Mouse (Mus musculus) left cerebral cortex, postnatal 25 days (tissue): ENCODE measurements around the gene Chd9. TPM values are rescaled to one million over a fixed set of nuclear protein-coding genes. Genes with fewer than 3 reads are reported as not detected.

ENCODE experiments used
- DNase-seq, 2 experiments: peaks; one replicate each; pipeline ENCODE4 v3.0.0; 2022; ENCODE audit warnings: low spot score in 2 of 2, mixed read lengths in 1 of 2
- intact Hi-C: fragments of 180-260 bp; cut with DNase I; formaldehyde crosslinking; loops from one replicate; pipeline ENCODE4 v1.15.1; 2025
- total RNA-seq, 2 experiments: library from RNA; stranded (reverse); gene quantifications; 2 replicates each; pipeline ENCODE4 v1.2.3; 2021

Gene Chd9
- total RNA-seq, 2 experiments from 2014 or later = 194 to 203 TPM

GRCm38 (mm10) chr8:91056848-91057247 is 228.7 kb downstream of the Chd9 start:
- intact Hi-C loops = no loop called here

DNA sequence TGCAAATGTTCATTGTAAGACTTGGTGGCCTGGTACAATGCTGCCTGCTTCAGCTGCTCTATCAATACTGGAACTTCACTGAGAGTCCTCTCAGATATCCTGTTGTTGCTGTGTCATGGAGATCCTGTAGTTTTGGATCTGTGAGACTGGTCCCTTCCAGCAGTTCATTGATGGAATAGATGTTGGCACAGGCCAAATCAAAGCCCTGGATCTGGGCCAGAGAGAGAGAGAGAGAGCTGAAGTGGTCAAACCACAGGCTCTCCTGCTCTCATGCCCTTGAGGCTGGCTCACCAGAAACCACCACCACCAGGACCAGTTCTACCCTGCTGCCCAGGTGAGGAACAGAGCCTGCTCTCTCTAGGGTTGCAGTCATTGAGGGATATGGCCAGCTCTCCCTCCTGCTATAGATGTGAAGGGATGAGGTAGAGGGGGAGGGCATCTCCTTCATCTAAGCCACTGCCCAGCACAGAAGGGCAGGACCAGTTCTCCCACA is 231.0 kb downstream of the Chd9 start:
- no peak for DNase-seq
- intact Hi-C loops = no loop called here

More at GRCm38 (mm10) chr8:91056848-91057247, 228.7 kb downstream of the Chd9 start:
- DNase-seq = no peak

DNA sequence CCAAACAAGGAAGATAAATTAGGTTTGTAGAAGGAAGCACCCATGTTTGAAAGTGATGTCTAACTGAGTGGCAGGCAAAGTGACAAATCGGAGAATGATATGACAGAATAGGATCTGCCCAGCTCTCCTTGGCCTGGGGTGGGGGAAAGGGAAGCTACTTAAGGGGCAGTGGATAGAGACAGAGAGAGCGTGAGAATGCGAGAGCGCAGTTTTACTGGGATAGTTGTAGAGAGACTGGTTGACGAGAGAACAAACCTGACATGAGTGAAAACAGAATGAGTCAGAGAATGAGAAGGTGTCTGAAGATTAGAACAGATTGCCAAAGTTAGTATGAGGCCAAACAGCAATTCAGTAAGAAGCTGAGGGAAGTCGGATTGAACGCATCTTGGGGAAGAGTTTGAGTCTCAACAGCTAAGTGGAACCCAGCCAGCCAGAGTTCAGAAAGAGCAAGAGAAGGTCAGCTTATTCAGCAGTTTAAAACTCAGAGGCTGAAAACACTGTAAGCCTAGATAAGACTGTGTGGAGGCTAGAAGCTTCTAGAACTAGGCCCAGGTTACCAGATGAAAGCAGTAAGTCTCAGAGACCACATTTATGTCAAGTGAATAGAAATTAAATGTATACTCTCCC is 231.8 kb downstream of the Chd9 start:
- intact Hi-C loops = no loop called here

GRCm38 (mm10) chr8:91060555-91061471 is 232.7 kb downstream of the Chd9 start:
- intact Hi-C loops = no loop called here
- DNase-seq = no peak

More for the DNA sequence above, 231.8 kb downstream of the Chd9 start:
- DNase-seq = peak in 1 of 2 experiments; percentile 23

- no peak for DNase-seq
- intact Hi-C loops = no loop called here
Observed at GRCm38 (mm10) chr8:91065179-91065578, 237.0 kb downstream of the Chd9 start.

GRCm38 (mm10) chr8:91069407-91069806 is 241.3 kb downstream of the Chd9 start:
- intact Hi-C loops = no loop called here
- DNase-seq = peak; percentile 6 to 24

DNA sequence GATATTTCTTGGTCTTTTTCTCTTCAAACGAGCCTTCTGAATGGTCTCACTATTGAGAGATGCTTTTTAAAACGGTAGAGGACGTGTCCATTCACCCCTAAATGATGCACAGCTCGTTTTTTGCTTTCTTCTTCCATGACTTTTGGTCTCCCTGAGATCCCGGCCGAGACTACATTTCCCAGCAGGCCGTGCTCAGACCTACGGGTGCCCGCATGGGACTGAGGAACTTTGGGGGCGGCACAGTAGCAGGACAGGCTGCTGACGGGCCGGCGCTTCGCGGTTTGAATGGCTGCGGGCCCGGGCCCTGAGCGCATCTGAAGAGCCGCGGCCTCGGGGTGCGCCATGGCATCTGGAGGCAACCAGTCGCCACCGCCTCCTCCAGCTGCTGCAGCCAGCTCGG is 241.7 kb downstream of the Chd9 start, which contains the start of gene Rbl2:
Gene Rbl2, plus strand, starts transcription at position 224 of the 400 bp plus-strand sequence.
- intact Hi-C loops = no loop called here
- DNase-seq = peak; percentile 95 to 98

DNA sequence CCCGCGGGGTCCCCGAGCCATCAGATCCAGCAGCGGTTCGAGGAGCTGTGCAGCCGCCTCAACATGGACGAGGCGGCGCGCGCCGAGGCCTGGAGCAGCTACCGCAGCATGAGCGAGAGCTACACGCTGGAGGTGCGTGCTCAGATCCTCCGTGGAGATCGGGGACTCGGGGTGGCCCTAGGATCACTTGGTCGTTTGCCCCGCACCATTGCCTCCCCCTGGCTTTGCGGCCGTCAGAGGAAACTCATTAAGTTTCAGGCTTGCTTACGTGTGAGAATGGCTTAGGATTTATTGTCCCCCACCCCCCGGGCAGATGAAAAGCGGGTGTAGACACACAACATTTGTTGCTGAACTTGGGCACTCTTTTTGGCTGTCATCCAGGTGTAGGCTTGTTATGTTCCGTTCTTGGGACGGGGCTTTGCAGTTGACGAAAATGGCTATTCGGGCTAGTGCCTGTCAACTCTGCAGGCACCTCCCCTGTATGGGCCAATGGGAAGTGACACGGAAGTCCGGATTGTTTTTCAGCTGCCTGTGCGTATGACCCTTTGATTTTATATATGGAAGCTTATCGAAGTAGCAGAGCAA is 242.2 kb downstream of the Chd9 start:
- intact Hi-C loops = no loop called here
- DNase-seq = peak; percentile 66 to 80

DNA sequence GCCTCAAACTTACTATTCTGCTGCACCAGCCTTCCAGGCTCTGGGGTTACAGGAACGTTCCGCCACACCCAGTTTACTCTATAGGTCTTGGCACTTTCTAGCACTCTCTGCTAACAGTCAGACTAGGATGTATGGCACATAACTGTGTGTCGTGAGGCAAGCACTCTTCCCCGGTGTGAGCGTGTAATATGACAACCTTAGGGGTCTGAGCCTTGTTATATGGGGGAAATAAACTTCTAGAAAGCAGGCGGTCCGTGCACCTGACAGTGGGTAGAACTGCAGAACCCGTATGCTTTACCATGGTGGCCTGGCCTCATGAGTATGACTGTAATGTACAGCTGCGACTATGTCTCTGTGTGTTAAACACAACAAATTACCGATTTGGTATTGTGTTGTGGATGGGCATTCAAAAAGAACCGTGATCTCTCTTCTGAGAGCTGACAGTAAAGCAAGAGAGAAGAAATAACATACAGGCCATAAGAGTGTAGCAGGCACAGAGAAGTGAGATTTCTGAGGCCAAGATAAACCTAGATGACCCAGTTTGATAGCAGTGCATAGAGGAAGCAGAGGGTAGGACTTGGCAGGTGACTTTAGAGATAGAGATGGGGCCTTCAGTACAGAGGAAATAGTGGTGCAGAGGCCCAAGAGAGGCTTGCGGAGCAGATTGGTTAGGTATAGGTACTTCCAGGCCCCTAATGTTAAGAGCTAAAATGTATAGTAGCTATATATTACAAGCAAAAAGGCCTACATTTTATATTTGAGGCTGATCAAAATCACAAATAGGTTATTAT is 249.1 kb downstream of the Chd9 start:
- no peak for DNase-seq
- intact Hi-C loops = no loop called here

DNA sequence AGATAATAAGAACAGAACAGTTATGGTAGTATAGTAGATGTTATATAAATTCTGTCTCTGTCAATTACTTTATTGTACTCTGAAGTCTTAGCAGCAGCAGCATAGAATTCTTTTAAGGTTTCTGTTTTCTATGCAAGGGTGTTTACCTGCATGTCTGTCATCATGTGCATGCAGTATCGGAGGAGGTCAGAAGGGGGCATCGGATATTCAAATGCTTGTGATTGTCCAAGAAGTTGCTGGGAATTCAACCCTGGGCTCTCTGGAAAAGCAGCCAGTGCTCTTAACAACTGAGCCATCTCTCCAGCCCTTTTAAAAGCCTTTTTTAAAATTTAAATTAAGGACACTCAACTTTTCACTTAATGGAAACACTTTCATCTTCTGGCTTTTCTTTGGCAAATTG is 251.5 kb downstream of the Chd9 start:
- DNase-seq = no peak

DNA sequence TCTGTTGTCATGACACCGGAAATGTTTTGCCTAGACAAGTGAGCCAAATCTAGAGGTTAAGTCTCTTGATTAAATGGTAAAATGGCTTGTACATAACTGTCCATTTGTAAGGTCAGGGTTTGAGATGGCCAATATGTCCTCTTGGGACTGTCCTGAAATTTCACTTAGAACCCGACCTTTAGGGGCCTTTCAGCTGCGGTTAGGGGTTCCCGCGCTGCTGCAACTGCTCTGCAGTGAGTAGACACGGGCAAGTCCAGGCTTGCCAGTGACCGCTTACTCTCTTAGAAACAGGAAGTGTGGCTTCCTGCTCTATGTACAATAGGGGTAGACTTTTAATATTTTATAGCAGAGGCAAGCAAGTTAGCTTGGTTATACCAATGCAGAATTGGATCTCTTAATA is 253.8 kb downstream of the Chd9 start:
- intact Hi-C loops = no loop called here
- no peak for DNase-seq

More for the DNA sequence above, 251.5 kb downstream of the Chd9 start:
- intact Hi-C loops = no loop called here

GRCm38 (mm10) chr8:91082428-91082827 is 254.3 kb downstream of the Chd9 start:
- intact Hi-C loops = no loop called here
- DNase-seq = no peak

DNA sequence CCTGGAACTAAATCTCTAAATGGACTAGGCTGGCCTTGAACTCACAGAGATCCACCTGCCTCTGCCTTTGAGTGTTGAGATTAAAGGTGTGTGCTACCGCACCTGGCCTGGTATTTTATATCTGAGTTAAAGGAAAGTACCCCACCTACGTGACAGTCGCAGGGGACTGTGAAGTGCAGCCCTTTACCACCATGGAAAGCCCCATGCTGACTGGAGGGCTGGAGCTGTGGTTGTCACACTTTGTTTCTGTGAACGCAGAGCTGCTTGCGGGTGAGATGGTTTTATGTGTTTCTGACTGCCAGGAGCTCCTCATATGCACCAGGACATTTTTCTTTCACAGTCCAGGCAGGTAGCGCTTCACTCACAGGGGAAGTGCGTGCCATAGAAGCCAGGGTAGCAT is 260.3 kb downstream of the Chd9 start:
- intact Hi-C loops = loop anchor here (5.0 kb wide), 1 partner anchor 46 kb away; no protein-coding TSS in a partner anchor
- DNase-seq = no peak

DNA sequence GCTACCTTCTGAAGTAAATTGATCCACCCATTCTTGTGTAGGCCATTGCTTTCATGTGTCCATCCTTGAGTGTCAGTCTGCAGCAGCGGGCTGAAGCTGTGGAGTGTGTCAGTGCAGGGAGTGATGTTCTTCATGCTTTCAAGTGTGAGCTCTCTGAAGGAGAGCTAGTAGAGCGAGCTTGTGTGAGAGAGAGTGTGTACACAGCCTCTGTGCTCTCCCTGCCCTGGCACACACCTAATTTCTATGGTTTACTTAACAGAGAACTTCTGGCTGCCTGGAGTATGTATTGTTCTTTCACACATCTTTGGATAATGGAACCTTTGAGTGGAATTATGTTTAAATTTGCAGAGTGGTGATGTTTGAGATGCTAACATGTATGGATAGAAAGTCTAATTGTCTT is 261.4 kb downstream of the Chd9 start:
- DNase-seq = no peak
- intact Hi-C loops = loop anchor here (5.0 kb wide), 1 partner anchor 47 kb away; no protein-coding TSS in a partner anchor

DNA sequence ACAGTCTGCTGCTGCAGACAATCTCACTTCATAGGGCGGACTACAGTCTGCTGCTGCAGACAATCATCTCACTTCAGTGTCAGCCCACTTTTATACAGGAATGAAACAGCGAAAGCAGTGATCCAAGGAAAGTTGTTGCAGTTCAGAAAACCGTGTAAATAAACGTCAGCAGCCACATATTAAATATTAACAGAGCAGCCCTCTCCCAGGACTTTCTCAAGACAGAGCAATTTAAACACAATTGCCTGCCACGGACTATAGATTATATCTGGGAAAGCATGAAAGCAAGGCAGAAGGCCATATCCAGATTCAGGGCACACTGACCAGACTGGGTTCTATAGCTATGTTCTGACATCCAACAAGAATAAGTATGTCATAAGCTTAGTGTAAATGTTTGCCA is 266.0 kb downstream of the Chd9 start:
- intact Hi-C loops = no loop called here

GRCm38 (mm10) chr8:91098106-91098505 is 270.0 kb downstream of the Chd9 start:
- no peak for DNase-seq
- intact Hi-C loops = no loop called here

More for the DNA sequence above, 266.0 kb downstream of the Chd9 start:
- no peak for DNase-seq
